Mouse (Mus musculus) liver, embryonic 14.5 days (tissue): ENCODE measurements around the gene Abcc4.

Source experiments
- CTCF ChIP-seq: IDR thresholded peaks from 2 replicates; pipeline ENCODE4 v1.5.1; 2016; ENCODE audit warnings: antibody characterized with exemption, low read depth, control low read depth
- EP300 ChIP-seq: IDR thresholded peaks from 2 replicates; pipeline ENCODE4 v1.6.1; 2016; ENCODE audit warnings: antibody characterized with exemption, low read depth

DNA sequence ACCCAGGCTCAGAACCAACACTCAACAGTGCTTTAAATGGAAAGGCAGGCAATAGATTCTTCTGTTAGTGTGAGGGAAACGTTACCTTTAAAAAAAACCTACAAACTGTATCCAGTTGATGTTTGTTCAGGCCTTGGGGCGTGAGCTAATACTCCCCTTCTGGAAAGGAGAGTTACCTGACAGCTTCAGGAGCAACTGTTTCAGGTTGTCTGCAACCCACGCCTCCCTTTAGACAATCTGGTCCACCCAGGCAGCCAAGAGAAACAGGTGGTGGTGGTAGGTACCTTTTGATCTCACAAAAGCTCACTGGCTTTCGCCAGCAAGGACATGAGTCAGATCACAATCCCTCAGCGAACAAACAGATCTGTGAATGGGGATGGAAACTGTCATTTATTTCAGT lies 223.7 kb downstream of the Abcc4 start:
- no peak for TF ChIP-seq CTCF
- no peak for TF ChIP-seq EP300
